ENCODE assay signal across 19 mouse cellular contexts in genomic region chr3:119431339-119431738, GRCm38 (mm10).
DNase-seq lines count a peak whose midpoint lies in the region; ATAC-seq and TF ChIP-seq lines count a peak whose summit lies in the region.
"Had no signal": no experiment of that assay in that cellular context is flagged by ENCODE, and none has a peak within 500 bp of the region (broad histone marks: within the 10 kb centered on the region; RNA-seq: fewer than 3 reads in every experiment).

No protein-coding gene starts in this region.

- WGBS in hindbrain, embryonic 15.5 days = 53% methylated on average over 8 of the region's 8 CpGs
- WGBS in hindbrain, embryonic 11.5 days = 84% methylated on average over 8 of the region's 8 CpGs
- 53% methylated on average over 8 of the region's 8 CpGs for WGBS in forebrain, postnatal 0 days
- 60% methylated on average over 8 of the region's 8 CpGs for WGBS in intestine, embryonic 15.5 days
- 49% methylated on average over 8 of the region's 8 CpGs for WGBS in midbrain, postnatal 0 days

- no peaks in the 10 kb centered on the region for H3K4me1 ChIP-seq in hindbrain, embryonic 15.5 days (replicated peaks)
- no peaks in the 10 kb centered on the region for H3K4me1 ChIP-seq in hindbrain, embryonic 11.5 days (replicated peaks; ENCODE audit: control insufficient read depth, insufficient read depth, low read length)
- H3K4me1 ChIP-seq in forebrain, postnatal 0 days (ENCODE audit: insufficient read depth) = no peaks in the 10 kb centered on the region
- H3K4me1 ChIP-seq in intestine, embryonic 15.5 days (replicated peaks) = no peaks in the 10 kb centered on the region
- H3K4me1 ChIP-seq in midbrain, postnatal 0 days (ENCODE audit: insufficient read depth, low read length) = 0 out of 2 replicates have a peak, but pooled peaks cover 3% of the 10 kb centered on the region
- H3K4me1 ChIP-seq: liver, embryonic 12.5 days had no signal

- H3K4me2 ChIP-seq in hindbrain, embryonic 15.5 days = no peak overlapping the region
- no peak overlapping the region for H3K4me2 ChIP-seq in hindbrain, embryonic 11.5 days (replicated peaks; ENCODE audit: low read depth, low read length)
- H3K4me2 ChIP-seq in forebrain, postnatal 0 days (ENCODE audit: low read depth) = no peak overlapping the region
- no peak overlapping the region for H3K4me2 ChIP-seq in intestine, embryonic 15.5 days (replicated peaks)
- no peak overlapping the region for H3K4me2 ChIP-seq in midbrain, postnatal 0 days (ENCODE audit: low read depth, low read length, poor library complexity, severe bottlenecking)
- H3K4me2 ChIP-seq: liver, embryonic 12.5 days; lung, embryonic 14.5 days had no signal

- no peak for DNase-seq in hindbrain, embryonic 11.5 days (ENCODE audit: low spot score)
- peak; percentile 25 for DNase-seq in forebrain, postnatal 0 days
- peak; percentile 14 for DNase-seq in midbrain, postnatal 0 days (ENCODE audit: low spot score)
- no peak for DNase-seq in left cerebral cortex, adult 8-10 months (ENCODE audit: low spot score in 2 of 2)
- no peak for DNase-seq in adrenal gland, postnatal 10 days
- DNase-seq: cerebellum, postnatal 14 days; gastrocnemius, postnatal 25 days; heart, postnatal 10 days; lung, embryonic 14.5 days; right cerebral cortex, postnatal 4 days; thymus, adult 2 months had no signal

- H3K27me3 ChIP-seq in hindbrain, embryonic 15.5 days = no peaks in the 10 kb centered on the region
- H3K27me3 ChIP-seq in hindbrain, embryonic 11.5 days (ENCODE audit: control insufficient read depth, insufficient read depth, low read length) = no peaks in the 10 kb centered on the region
- no peaks in the 10 kb centered on the region for H3K27me3 ChIP-seq in forebrain, postnatal 0 days (ENCODE audit: insufficient read depth, low read length)
- H3K27me3 ChIP-seq in intestine, embryonic 15.5 days (replicated peaks) = no peaks in the 10 kb centered on the region
- H3K27me3 ChIP-seq in midbrain, postnatal 0 days (ENCODE audit: insufficient read depth, low read length) = no peaks in the 10 kb centered on the region
- H3K27me3 ChIP-seq: liver, embryonic 12.5 days; Patski had no signal

- no peak overlapping the region for H3K27ac ChIP-seq in hindbrain, embryonic 15.5 days (replicated peaks)
- no peak overlapping the region for H3K27ac ChIP-seq in hindbrain, embryonic 11.5 days (ENCODE audit: low read depth, low read length)
- no peak overlapping the region for H3K27ac ChIP-seq in forebrain, postnatal 0 days (ENCODE audit: low read depth, low read length)
- no peak overlapping the region for H3K27ac ChIP-seq in intestine, embryonic 15.5 days
- H3K27ac ChIP-seq in midbrain, postnatal 0 days (ENCODE audit: low read depth, low read length) = no peak overlapping the region
- H3K27ac ChIP-seq: kidney, postnatal 0 days; liver, embryonic 12.5 days; macrophage had no signal

- no peak overlapping the region for H3K9ac ChIP-seq in hindbrain, embryonic 15.5 days
- H3K9ac ChIP-seq in hindbrain, embryonic 11.5 days (ENCODE audit: low read depth, low read length) = no peak overlapping the region
- H3K9ac ChIP-seq in forebrain, postnatal 0 days = no peak overlapping the region
- H3K9ac ChIP-seq in intestine, embryonic 15.5 days = no peak overlapping the region
- H3K9ac ChIP-seq in midbrain, postnatal 0 days (replicated peaks; ENCODE audit: low read length, poor library complexity, severe bottlenecking) = no peak overlapping the region
- H3K9ac ChIP-seq: liver, embryonic 12.5 days; lung, embryonic 14.5 days had no signal

- ATAC-seq in hindbrain, embryonic 15.5 days (ENCODE audit: low FRiP score, low read depth) = peak; percentile 59; the same call in 1 of the 2 replicates
- ATAC-seq in hindbrain, embryonic 11.5 days (ENCODE audit: low FRiP score) = no peak
- ATAC-seq in forebrain, postnatal 0 days = peak; percentile 59
- peak; percentile 97 for ATAC-seq in intestine, embryonic 15.5 days
- ATAC-seq in midbrain, postnatal 0 days (ENCODE audit: low FRiP score) = no peak; the same call in 1 of the 2 replicates
- ATAC-seq: activated CD4-positive, CD25-positive, alpha-beta regulatory T cell, adult 4 months; inflammation-experienced regulatory T-cells, adult 6 months; liver, embryonic 12.5 days; Patski had no signal

- no peak overlapping the region for H3K4me3 ChIP-seq in hindbrain, embryonic 15.5 days
- H3K4me3 ChIP-seq in hindbrain, embryonic 11.5 days (ENCODE audit: low read depth, low read length) = no peak overlapping the region
- H3K4me3 ChIP-seq in forebrain, postnatal 0 days (ENCODE audit: low read depth, low read length) = no peak overlapping the region
- H3K4me3 ChIP-seq in intestine, embryonic 15.5 days (replicated peaks) = no peak overlapping the region
- no peak overlapping the region for H3K4me3 ChIP-seq in midbrain, postnatal 0 days (ENCODE audit: low read depth, low read length)
- H3K4me3 ChIP-seq: liver, embryonic 12.5 days had no signal

- no peaks in the 10 kb centered on the region for H3K9me3 ChIP-seq in hindbrain, embryonic 15.5 days
- no peaks in the 10 kb centered on the region for H3K9me3 ChIP-seq in hindbrain, embryonic 11.5 days (ENCODE audit: control insufficient read depth, low read length)
- no peaks in the 10 kb centered on the region for H3K9me3 ChIP-seq in forebrain, postnatal 0 days (ENCODE audit: low read length)
- no peaks in the 10 kb centered on the region for H3K9me3 ChIP-seq in intestine, embryonic 15.5 days
- H3K9me3 ChIP-seq in midbrain, postnatal 0 days (ENCODE audit: low read length) = no peaks in the 10 kb centered on the region
- H3K9me3 ChIP-seq: liver, embryonic 12.5 days had no signal

- H3K36me3 ChIP-seq in hindbrain, embryonic 15.5 days = no peaks in the 10 kb centered on the region
- no peaks in the 10 kb centered on the region for H3K36me3 ChIP-seq in hindbrain, embryonic 11.5 days (ENCODE audit: control insufficient read depth, insufficient read depth, low read length)
- no peaks in the 10 kb centered on the region for H3K36me3 ChIP-seq in forebrain, postnatal 0 days (ENCODE audit: insufficient read depth)
- H3K36me3 ChIP-seq in intestine, embryonic 15.5 days = no peaks in the 10 kb centered on the region
- no peaks in the 10 kb centered on the region for H3K36me3 ChIP-seq in midbrain, postnatal 0 days (ENCODE audit: insufficient read depth, low read length)
- H3K36me3 ChIP-seq: liver, embryonic 12.5 days had no signal

- no peak for TF ChIP-seq CTCF in forebrain, postnatal 0 days (IDR thresholded peaks at IDR 0.05; ENCODE audit: low read depth)
- no peak for TF ChIP-seq CTCF in midbrain, postnatal 0 days (IDR thresholded peaks at IDR 0.05)

Comparison
In these comparisons a context has a peak if more than half of its experiments do, and no peak if none do; other contexts are left out.
1. ATAC-seq: peak in hindbrain, embryonic 15.5 days (single experiment), forebrain, postnatal 0 days (single experiment) and intestine, embryonic 15.5 days (single experiment); none in hindbrain, embryonic 11.5 days (single experiment) and midbrain, postnatal 0 days (single experiment).
2. DNase-seq: peak in forebrain, postnatal 0 days (single experiment) and midbrain, postnatal 0 days (single experiment); none in hindbrain, embryonic 11.5 days (single experiment), left cerebral cortex, adult 8-10 months (0 of 2) and adrenal gland, postnatal 10 days (single experiment).